Mouse (Mus musculus) mouse trophoblast stem cell (cell line): ENCODE data around the gene Zfp617.
"Not testable (repeated sequence)": the region's sequence is repeated elsewhere in the genome, so short reads cannot be mapped to it uniquely, and the experiment has no call there.

Source experiments
- in situ Hi-C, 2 experiments: fragments of 300-500 bp; cut with MseI, MboI; formaldehyde crosslinking; loops; 2 replicates in 1 of 2; 3 replicates in 1 of 2; pipeline ENCODE4 v1.15.1; 2025

The Zfp617 gene

GRCm38 (mm10) chr8:71952489-71952888, 44.1 kb downstream of the Zfp617 start:
- in situ Hi-C loops: no loop called here

DNA sequence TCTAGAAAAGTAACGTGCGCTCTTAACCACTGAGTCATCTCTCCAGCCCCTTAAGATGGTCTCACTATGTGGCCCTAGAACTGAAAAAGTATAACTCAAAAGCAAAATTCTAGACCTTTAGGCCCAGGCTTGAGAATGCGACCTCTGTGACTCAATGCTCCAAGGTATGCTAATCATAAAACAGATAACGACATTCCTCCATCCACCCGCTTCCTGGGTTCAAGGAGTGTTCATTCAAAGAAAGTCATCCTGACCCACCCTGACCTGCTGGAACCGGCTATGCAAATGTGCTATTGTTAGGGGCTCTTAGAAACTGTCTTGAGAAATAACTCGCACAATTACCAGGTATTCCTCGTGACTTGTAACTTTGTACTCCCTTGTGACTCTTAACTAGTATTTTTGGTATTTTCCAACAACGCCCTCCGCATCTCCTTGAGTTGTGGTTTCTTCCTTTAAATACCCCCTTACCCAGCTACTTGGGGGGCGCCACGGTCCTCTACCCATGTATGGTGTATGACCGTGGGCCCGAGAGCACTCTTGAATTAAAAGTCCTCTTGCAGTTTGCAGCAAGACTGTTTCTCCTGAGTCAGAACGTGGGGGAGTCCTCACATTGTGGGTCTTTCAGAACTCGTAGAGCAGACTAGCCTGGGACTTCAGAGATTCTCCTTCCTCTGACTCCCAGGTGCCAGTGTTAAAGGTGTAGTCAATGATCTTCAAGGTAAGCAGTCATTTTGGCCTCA, 44.7 kb downstream of the Zfp617 start:
- in situ Hi-C loops: not testable (repeated sequence)

GRCm38 (mm10) chr8:71954666-71955065, 46.2 kb downstream of the Zfp617 start:
- in situ Hi-C loops: no loop called here

- in situ Hi-C loops: no loop called here
Observed at GRCm38 (mm10) chr8:71960483-71960882, 52.0 kb downstream of the Zfp617 start.

DNA sequence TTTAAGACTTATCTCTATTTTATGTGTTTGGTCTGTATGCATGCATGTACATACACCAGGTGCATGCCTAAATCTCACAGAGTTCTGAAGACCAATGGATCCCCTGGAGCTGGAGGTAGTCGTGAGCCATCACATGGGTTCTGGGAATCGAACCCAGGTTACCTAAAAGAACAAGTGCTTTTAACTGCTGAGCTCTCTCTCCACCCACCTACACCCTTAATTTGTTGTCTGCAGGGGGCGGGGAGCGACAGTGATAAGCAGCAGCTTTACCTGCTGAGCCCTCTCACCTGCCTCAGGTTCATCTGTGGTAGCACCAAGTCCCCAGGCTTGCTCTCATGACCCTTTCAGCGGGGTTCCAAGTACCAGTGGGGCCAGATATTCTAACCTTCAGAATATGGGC, 53.4 kb downstream of the Zfp617 start:
- in situ Hi-C loops: no loop called here

GRCm38 (mm10) chr8:71964051-71964450, 55.6 kb downstream of the Zfp617 start:
- in situ Hi-C loops: no loop called here

- in situ Hi-C loops: no loop called here
Observed at GRCm38 (mm10) chr8:71965166-71965565, 56.7 kb downstream of the Zfp617 start.

DNA sequence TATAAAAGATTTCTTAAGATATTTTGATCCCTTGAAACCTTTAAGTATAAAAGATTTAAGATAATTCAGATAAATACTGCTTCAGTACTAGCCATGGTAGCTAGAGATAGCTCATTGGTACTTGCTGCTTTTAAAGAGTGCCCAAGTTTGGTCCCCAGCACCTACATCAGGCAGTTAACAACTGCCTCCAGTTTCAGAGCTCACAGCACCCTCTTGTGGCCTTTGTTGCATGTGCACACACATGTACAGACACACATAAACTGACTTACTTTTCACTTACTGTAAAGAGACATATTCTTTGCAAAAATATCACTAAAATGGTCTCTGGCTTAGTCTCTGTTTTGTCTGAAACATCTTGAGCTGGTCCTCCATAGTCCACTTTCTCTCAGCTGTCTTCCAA, 58.0 kb downstream of the Zfp617 start:
- in situ Hi-C loops: no loop called here

- in situ Hi-C loops: no loop called here
Observed at GRCm38 (mm10) chr8:71967261-71967660, 58.8 kb downstream of the Zfp617 start.

GRCm38 (mm10) chr8:71968100-71968499, 59.7 kb downstream of the Zfp617 start:
- in situ Hi-C loops: no loop called here

- in situ Hi-C loops: no loop called here
Observed at GRCm38 (mm10) chr8:71968636-71969035, 60.2 kb downstream of the Zfp617 start.

DNA sequence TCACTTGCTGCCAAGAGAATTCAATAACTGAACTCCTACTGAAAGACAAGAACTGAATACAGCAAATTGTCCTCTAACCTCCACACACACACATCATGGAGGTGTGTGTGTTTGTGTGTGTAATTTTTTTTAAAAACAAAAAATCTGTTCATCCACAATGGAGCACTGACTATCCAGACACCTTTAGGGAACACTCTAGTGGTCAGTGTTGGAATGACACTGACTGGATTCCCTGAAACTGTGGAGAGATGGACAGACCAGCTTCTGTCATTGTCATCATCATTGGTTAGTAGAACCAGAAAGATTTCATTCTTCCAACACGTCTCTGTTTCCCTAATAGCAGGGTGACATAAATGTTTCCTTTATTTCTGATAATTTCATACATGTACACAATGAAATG, 63.5 kb downstream of the Zfp617 start:
- in situ Hi-C loops: no loop called here

DNA sequence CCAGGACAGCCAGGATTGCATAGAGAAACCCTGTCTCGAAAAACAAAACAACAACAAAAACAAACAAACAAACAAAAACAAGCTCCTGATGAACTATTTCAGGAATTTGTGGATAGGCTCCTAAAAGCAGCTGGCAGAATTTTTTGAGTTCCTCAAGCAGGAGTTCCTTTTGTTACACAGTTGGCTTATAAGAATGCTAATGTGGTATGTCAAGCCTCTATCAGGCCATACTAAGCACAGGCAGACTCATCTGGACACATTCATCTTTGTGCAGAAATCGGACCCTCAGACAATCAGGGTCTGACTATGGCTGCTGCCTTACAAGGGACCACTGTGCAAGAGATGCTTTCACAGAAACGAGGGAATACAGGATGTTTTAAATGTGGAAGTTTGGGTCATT, 65.8 kb downstream of the Zfp617 start:
- in situ Hi-C loops: no loop called here

DNA sequence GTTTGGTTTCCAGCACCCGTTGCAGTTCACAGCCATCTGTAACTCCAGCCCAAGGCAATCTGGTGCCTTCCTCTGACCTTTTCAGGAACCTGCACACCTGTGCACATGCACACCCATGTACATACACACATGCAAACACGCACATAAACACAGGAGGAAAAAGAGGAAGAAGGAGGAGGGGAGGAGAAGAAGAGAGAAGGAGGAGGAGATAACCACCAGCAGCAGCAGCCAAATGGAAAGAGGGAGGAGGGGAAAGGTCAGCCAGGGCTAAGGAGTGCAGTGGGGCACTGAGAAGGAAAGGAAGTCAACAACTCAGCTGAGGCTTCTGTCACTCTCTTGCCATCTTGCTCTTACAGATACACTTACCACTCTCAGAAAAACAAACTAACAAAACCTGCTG, 72.6 kb downstream of the Zfp617 start:
- in situ Hi-C loops: no loop called here

DNA sequence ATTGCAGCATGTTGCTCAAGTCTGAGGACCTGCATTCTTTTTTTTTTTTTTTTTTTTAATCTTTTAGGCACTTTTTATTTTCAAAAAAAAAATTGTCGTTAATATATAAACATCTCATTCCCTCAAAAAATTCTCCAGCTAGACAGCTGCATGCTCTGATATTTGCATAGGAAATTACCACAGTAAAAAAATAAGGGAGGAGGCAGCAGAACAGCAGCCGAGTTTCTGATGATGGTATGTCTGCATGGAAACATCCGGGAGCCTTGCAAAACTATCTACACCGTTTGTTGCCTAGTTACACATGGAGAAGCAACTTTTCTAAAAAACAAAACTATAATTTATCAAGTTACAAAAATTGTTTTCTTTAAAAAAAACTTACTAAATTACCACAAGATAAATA, 73.0 kb downstream of the Zfp617 start:
- in situ Hi-C loops: no loop called here
